Mouse (Mus musculus) erythroblast, embryonic 14.5 days (primary cell): Measurements from ENCODE around the gene Casp7.

Source experiments
- GATA1 ChIP-seq: IDR thresholded peaks from 2 replicates; pipeline ENCODE4 v1.6.1; 2012; ENCODE audit warnings: low read length, inconsistent platforms, mixed read lengths
- TAL1 ChIP-seq: IDR thresholded peaks from 3 replicates; pipeline ENCODE4 v1.6.1; 2012; ENCODE audit warnings: low read length, inconsistent platforms, mixed read lengths

GRCm38 (mm10) chr19:56430369-56430768 lies 33.4 kb downstream of the Casp7 start:
- no peak for TF ChIP-seq TAL1
- TF ChIP-seq GATA1: no peak
